Mouse (Mus musculus) liver, embryonic 16.5 days (tissue): ENCODE measurements around the gene Mmp2. TPM values are rescaled to one million over a fixed set of nuclear protein-coding genes. Genes with fewer than 3 reads are reported as not detected.
"Not testable (repeated sequence)": the region's sequence is repeated elsewhere in the genome, so short reads cannot be mapped to it uniquely, and the experiment has no call there.

Source experiments
- ATAC-seq: fragments of 200-750 bp; cut with Nextera tagmentation; 2 replicates; pipeline ENCODE4 v1.8.0; 2017; ENCODE audit warnings: low read depth, mild to moderate bottlenecking, moderate number of reproducible peaks, moderate library complexity
- H3K27ac ChIP-seq: fragments of 300-500 bp; sonication (generic); 2 replicates; pipeline ENCODE4 v1.5.1; 2014; ENCODE audit warnings: mild to moderate bottlenecking, low read length
- H3K27me3 ChIP-seq: fragments of 300-500 bp; sonication (generic); 2 replicates; pipeline ENCODE4 v1.6.1; 2014; ENCODE audit warnings: low read depth, low read length, mixed read lengths; ENCODE audit not compliant: control insufficient read depth, insufficient read depth
- H3K36me3 ChIP-seq: fragments of 300-500 bp; sonication (generic); 2 replicates; pipeline ENCODE4 v1.6.1; 2014; ENCODE audit warnings: mild to moderate bottlenecking; ENCODE audit not compliant: control insufficient read depth, insufficient read depth
- H3K4me1 ChIP-seq: fragments of 300-500 bp; sonication (generic); 2 replicates; pipeline ENCODE4 v1.6.1; 2014; ENCODE audit warnings: low read depth, low read length, mixed read lengths; ENCODE audit not compliant: control insufficient read depth
- H3K4me2 ChIP-seq: fragments of 300-500 bp; sonication (generic); 2 replicates; pipeline ENCODE4 v1.6.1; 2014; ENCODE audit warnings: low read depth, low read length, mixed read lengths
- H3K4me3 ChIP-seq: fragments of 300-500 bp; sonication (generic); 2 replicates; pipeline ENCODE4 v1.5.1; 2014; ENCODE audit warnings: low read depth, mild to moderate bottlenecking, low read length
- H3K9ac ChIP-seq: fragments of 300-500 bp; sonication (generic); 2 replicates; pipeline ENCODE4 v1.6.1; 2014; ENCODE audit warnings: low read depth, low read length
- H3K9me3 ChIP-seq: fragments of 300-500 bp; sonication (generic); replicated peaks from 2 replicates; pipeline ENCODE4 v1.6.1; 2016; ENCODE audit warnings: low read length; ENCODE audit not compliant: control insufficient read depth
- WGBS: fragments of 180-500 bp; shearing (Covaris S2); extraction: QIAGEN DNeasy Blood & Tissue Kit; methylation state at CpG from one replicate; pipeline ENCODE4 v1.1.7; 2014; ENCODE audit not compliant: insufficient replicate concordance; 5-methylcytosine and 5-hydroxymethylcytosine counted together
- polyA plus RNA-seq: library from polyadenylated mRNA; unstranded; fragments of >200 nt; fragmentation: Nextera tagmentation; extraction: Ambion mirVana; gene quantifications from 2 replicates; pipeline ENCODE4 v1.2.1, GENCODE M21; 2015

Mmp2 gene
- 8.7 and 10.1 TPM in 2 replicates for polyA plus RNA-seq

GRCm38 (mm10) chr8:92827243-92828034 is at the start of gene Mmp2:
Gene Mmp2, plus strand, starts transcription at chr8:92827291.
- H3K27ac ChIP-seq = no peak within 1 kb of the TSS
- 2% methylated on average over 37 of the region's 37 CpGs for WGBS
- ATAC-seq = no peak

GRCm38 (mm10) chr8:92780976-92781375 is 46.1 kb upstream of the Mmp2 start:
- no peak overlapping the region for H3K9ac ChIP-seq
- no peak overlapping the region for H3K27ac ChIP-seq
- H3K4me2 ChIP-seq = no peak overlapping the region
- WGBS = 52% methylated on average over 3 of the region's 3 CpGs
- no peaks in the 10 kb centered on the region for H3K27me3 ChIP-seq
- no peaks in the 10 kb centered on the region for H3K4me1 ChIP-seq
- no peaks in the 10 kb centered on the region for H3K36me3 ChIP-seq
- H3K4me3 ChIP-seq = no peak overlapping the region
- H3K9me3 ChIP-seq = no peaks in the 10 kb centered on the region
- no peak for ATAC-seq

More at GRCm38 (mm10) chr8:92827243-92828034, at the start of gene Mmp2:
- Histone ChIP-seq H3K9me3 (no peaks in the 10 kb centered on the region), H3K4me1 (no peaks in the 10 kb centered on the region), H3K36me3 (no peaks in the 10 kb centered on the region), H3K27me3 (peaks cover 5% of the 10 kb centered on the region), H3K4me2 (peak within 1 kb of the TSS; percentile 32; the same call in 1 of the 2 replicates), H3K4me3 (peak within 1 kb of the TSS; percentile 22), H3K9ac (no peak within 1 kb of the TSS)

- no peak overlapping the region for H3K4me2 ChIP-seq
- no peak overlapping the region for H3K27ac ChIP-seq
- no peak for ATAC-seq
- WGBS = 65% methylated on average over 3 of the region's 3 CpGs
- no peaks in the 10 kb centered on the region for H3K36me3 ChIP-seq
- H3K4me1 ChIP-seq = no peaks in the 10 kb centered on the region
- H3K9me3 ChIP-seq = no peaks in the 10 kb centered on the region
- no peak overlapping the region for H3K9ac ChIP-seq
- H3K4me3 ChIP-seq = no peak overlapping the region
- H3K27me3 ChIP-seq = no peaks in the 10 kb centered on the region
Measured at GRCm38 (mm10) chr8:92783906-92784610, 43.0 kb upstream of the Mmp2 start.

- 61% methylated on average over 3 of the region's 3 CpGs for WGBS
Measured at GRCm38 (mm10) chr8:92790835-92791234, 36.3 kb upstream of the Mmp2 start.

GRCm38 (mm10) chr8:92791999-92792398 is 35.1 kb upstream of the Mmp2 start:
- ATAC-seq, H3K9me3 ChIP-seq, H3K4me2 ChIP-seq, H3K27me3 ChIP-seq, H3K4me3 ChIP-seq, H3K36me3 ChIP-seq, H3K9ac ChIP-seq, H3K27ac ChIP-seq, H3K4me1 ChIP-seq: not testable (repeated sequence)
- 62% methylated on average over 2 of the region's 2 CpGs for WGBS

More at GRCm38 (mm10) chr8:92790835-92791234, 36.3 kb upstream of the Mmp2 start:
- Histone ChIP-seq H3K4me2 (no peak overlapping the region), H3K27me3 (no peaks in the 10 kb centered on the region), H3K27ac (no peak overlapping the region), H3K4me1 (no peaks in the 10 kb centered on the region), H3K9me3 (no peaks in the 10 kb centered on the region), H3K9ac (no peak overlapping the region), H3K36me3 (no peaks in the 10 kb centered on the region), H3K4me3 (no peak overlapping the region)
- no peak for ATAC-seq

- Histone ChIP-seq H3K4me1 (no peaks in the 10 kb centered on the region), H3K27me3 (no peaks in the 10 kb centered on the region), H3K27ac (no peak overlapping the region), H3K9ac (no peak overlapping the region), H3K9me3 (no peaks in the 10 kb centered on the region), H3K4me3 (no peak overlapping the region), H3K36me3 (no peaks in the 10 kb centered on the region), H3K4me2 (no peak overlapping the region)
- no peak for ATAC-seq
- WGBS = 31% methylated on average over 14 of the region's 14 CpGs
Measured at GRCm38 (mm10) chr8:92793852-92794580, 33.1 kb upstream of the Mmp2 start.

GRCm38 (mm10) chr8:92797527-92797931 is 29.6 kb upstream of the Mmp2 start:
- no peak for ATAC-seq
- Histone ChIP-seq H3K9me3 (no peaks in the 10 kb centered on the region), H3K27me3 (no peaks in the 10 kb centered on the region), H3K4me2 (no peak overlapping the region), H3K4me3 (no peak overlapping the region), H3K36me3 (no peaks in the 10 kb centered on the region), H3K4me1 (no peaks in the 10 kb centered on the region), H3K27ac (no peak overlapping the region), H3K9ac (no peak overlapping the region)
- 61% methylated on average over 7 of the region's 7 CpGs for WGBS

- H3K27ac ChIP-seq = no peak overlapping the region
- H3K36me3 ChIP-seq = no peaks in the 10 kb centered on the region
- no peak for ATAC-seq
- no peaks in the 10 kb centered on the region for H3K4me1 ChIP-seq
- H3K9me3 ChIP-seq = no peaks in the 10 kb centered on the region
- no peak overlapping the region for H3K9ac ChIP-seq
- no peaks in the 10 kb centered on the region for H3K27me3 ChIP-seq
- 73% methylated on average over 11 of the region's 11 CpGs for WGBS
- H3K4me3 ChIP-seq = no peak overlapping the region
- no peak overlapping the region for H3K4me2 ChIP-seq
Measured at GRCm38 (mm10) chr8:92799406-92799805, 27.7 kb upstream of the Mmp2 start.
